Comparison of ENCODE assay signal across 8 mouse cellular contexts in the genomic region with DNA sequence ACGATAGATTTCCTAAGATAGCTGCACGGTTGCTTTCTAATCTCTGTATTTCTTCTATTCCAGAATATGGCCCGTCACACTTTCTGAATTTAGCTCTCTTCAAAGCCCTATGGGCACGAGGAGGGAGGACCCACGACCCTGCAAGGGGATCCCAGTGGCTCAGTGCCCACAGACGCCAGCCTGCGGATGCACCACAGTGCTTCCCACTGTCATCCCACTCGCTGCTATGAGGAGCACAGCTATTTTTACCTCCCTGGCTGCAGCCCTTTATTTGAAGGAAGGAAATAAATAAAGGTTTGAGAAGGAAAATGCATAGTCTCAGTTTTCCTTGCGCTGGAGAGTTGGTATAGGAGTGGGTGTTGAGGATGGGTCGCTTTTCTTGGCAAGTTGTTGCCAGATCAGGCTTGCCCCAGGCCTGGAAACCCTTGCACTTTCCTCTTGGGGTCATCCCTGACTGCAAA. TPM values are rescaled to one million over a fixed set of nuclear protein-coding genes. Genes with fewer than 3 reads are reported as not detected.
DNase-seq lines count a peak whose midpoint lies in the region; ATAC-seq and TF ChIP-seq lines count a peak whose summit lies in the region.

No protein-coding gene starts in this region.

- DNase-seq in liver, embryonic 11.5 days (ENCODE audit: low spot score) = no peak
- DNase-seq in liver = no peak
- peak; percentile 45 for DNase-seq in layer of hippocampus, adult 9-11 months
- no peak for DNase-seq in midbrain, postnatal 0 days (ENCODE audit: low spot score)
- no peak for DNase-seq in spleen, postnatal 14 days (ENCODE audit: low spot score in 2 of 2)
- DNase-seq in yolk sac, embryonic 10.5 days (ENCODE audit: low spot score) = no peak
- no peak for DNase-seq in ovary, adult 18-20 months (ENCODE audit: low spot score)

- peak overlapping the region; percentile 85 for H3K4me2 ChIP-seq in liver, embryonic 11.5 days
- peak overlapping the region; percentile 90 for H3K4me2 ChIP-seq in midbrain, postnatal 0 days (ENCODE audit: low read depth, low read length, poor library complexity, severe bottlenecking)

- no peak for ATAC-seq in liver, embryonic 11.5 days (replicated peaks; ENCODE audit: low FRiP score)
- peak; percentile 55 for ATAC-seq in midbrain, postnatal 0 days (ENCODE audit: low FRiP score)

- no peak for TF ChIP-seq CTCF in embryonic fibroblast, embryonic 13.5 days (IDR thresholded peaks at IDR 0.05; ENCODE audit: borderline replicate concordance, insufficient read depth, low read length)
- TF ChIP-seq CTCF in midbrain, postnatal 0 days (IDR thresholded peaks at IDR 0.05) = no peak

- no peak for TF ChIP-seq POLR2A in embryonic fibroblast, embryonic 13.5 days (IDR thresholded peaks at IDR 0.05; ENCODE audit: low read depth, low read length)

- peaks cover 49% of the 10 kb centered on the region for H3K27me3 ChIP-seq in liver, embryonic 11.5 days (replicated peaks; ENCODE audit: control insufficient read depth, insufficient read depth, low read length)
- H3K27me3 ChIP-seq in midbrain, postnatal 0 days (ENCODE audit: insufficient read depth, low read length) = no peaks in the 10 kb centered on the region

- 60% methylated on average over 10 of the region's 10 CpGs for whole genome bisulfite sequencing in liver, embryonic 11.5 days
- WGBS in midbrain, postnatal 0 days = 45% methylated on average over 10 of the region's 10 CpGs

- H3K4me1 ChIP-seq in liver, embryonic 11.5 days (replicated peaks; ENCODE audit: control insufficient read depth, insufficient read depth, low read length) = no peaks in the 10 kb centered on the region
- no peaks in the 10 kb centered on the region for H3K4me1 ChIP-seq in embryonic fibroblast, embryonic 13.5 days (ENCODE audit: control insufficient read depth, insufficient read depth, low read length)
- no peaks in the 10 kb centered on the region for H3K4me1 ChIP-seq in midbrain, postnatal 0 days (ENCODE audit: insufficient read depth, low read length)

- no peaks in the 10 kb centered on the region for H3K36me3 ChIP-seq in liver, embryonic 11.5 days (ENCODE audit: control insufficient read depth, insufficient read depth, low read length)
- H3K36me3 ChIP-seq in midbrain, postnatal 0 days (ENCODE audit: insufficient read depth, low read length) = no peaks in the 10 kb centered on the region

- no peak overlapping the region for H3K27ac ChIP-seq in liver, embryonic 11.5 days (ENCODE audit: low read depth, low read length)
- H3K27ac ChIP-seq in embryonic fibroblast, embryonic 13.5 days (ENCODE audit: insufficient read depth, low read length) = no peak overlapping the region
- peak overlapping the region; percentile 76; the same call in 1 of the 2 replicates for H3K27ac ChIP-seq in midbrain, postnatal 0 days (ENCODE audit: low read depth, low read length)

- peak overlapping the region; percentile 58; the same call in 1 of the 2 replicates for H3K4me3 ChIP-seq in liver, embryonic 11.5 days (ENCODE audit: low read depth, low read length)
- peak overlapping the region; percentile 42; the same call in 1 of the 2 replicates for H3K4me3 ChIP-seq in embryonic fibroblast, embryonic 13.5 days (ENCODE audit: insufficient read depth, low read length)
- peak overlapping the region; percentile 89 for H3K4me3 ChIP-seq in midbrain, postnatal 0 days (ENCODE audit: low read depth, low read length)

- no peaks in the 10 kb centered on the region for H3K9me3 ChIP-seq in liver, embryonic 11.5 days (ENCODE audit: control insufficient read depth, low read length)
- no peaks in the 10 kb centered on the region for H3K9me3 ChIP-seq in midbrain, postnatal 0 days (ENCODE audit: low read length)

- H3K9ac ChIP-seq in liver, embryonic 11.5 days (ENCODE audit: low read depth, low read length) = no peak overlapping the region
- 0 out of 2 replicates have a peak overlapping the region, but pooled peaks have one; percentile 89 for H3K9ac ChIP-seq in midbrain, postnatal 0 days (replicated peaks; ENCODE audit: low read length, poor library complexity, severe bottlenecking)

RNA-seq across cellular contexts. Expression of a gene that starts 0.5 kb away (rescaled TPM):
- 0.84 and 1.3 TPM in 2 replicates for polyA plus RNA-seq in liver, embryonic 11.5 days (2014; fragmentation: Nextera tagmentation; extraction: Ambion mirVana)
- polyA plus RNA-seq in embryonic fibroblast, embryonic 13.5 days (2011; ENCODE audit: insufficient read length, low read depth, missing spikeins) = 43.6 and 54.1 TPM in 2 replicates
- total RNA-seq in midbrain, postnatal 0 days (2014; rRNA removed) = 64.0 and 65.3 TPM in 2 replicates
- 15.5 and 19.5 TPM in 2 replicates for polyA plus RNA-seq in midbrain, postnatal 0 days (2015; fragmentation: Nextera tagmentation; extraction: Ambion mirVana)
